Mouse (Mus musculus): ENCODE data around the gene Rbm20. TPM values are rescaled to one million over a fixed set of nuclear protein-coding genes. Genes with fewer than 3 reads are reported as not detected.

Gene Rbm20
- 2.9 and 3.4 TPM in 2 replicates for total RNA-seq (2014; rRNA removed)
- 1.1 and 1.4 TPM in 2 replicates for polyA plus RNA-seq (2015; fragmentation: Nextera tagmentation; extraction: Ambion mirVana)

DNA sequence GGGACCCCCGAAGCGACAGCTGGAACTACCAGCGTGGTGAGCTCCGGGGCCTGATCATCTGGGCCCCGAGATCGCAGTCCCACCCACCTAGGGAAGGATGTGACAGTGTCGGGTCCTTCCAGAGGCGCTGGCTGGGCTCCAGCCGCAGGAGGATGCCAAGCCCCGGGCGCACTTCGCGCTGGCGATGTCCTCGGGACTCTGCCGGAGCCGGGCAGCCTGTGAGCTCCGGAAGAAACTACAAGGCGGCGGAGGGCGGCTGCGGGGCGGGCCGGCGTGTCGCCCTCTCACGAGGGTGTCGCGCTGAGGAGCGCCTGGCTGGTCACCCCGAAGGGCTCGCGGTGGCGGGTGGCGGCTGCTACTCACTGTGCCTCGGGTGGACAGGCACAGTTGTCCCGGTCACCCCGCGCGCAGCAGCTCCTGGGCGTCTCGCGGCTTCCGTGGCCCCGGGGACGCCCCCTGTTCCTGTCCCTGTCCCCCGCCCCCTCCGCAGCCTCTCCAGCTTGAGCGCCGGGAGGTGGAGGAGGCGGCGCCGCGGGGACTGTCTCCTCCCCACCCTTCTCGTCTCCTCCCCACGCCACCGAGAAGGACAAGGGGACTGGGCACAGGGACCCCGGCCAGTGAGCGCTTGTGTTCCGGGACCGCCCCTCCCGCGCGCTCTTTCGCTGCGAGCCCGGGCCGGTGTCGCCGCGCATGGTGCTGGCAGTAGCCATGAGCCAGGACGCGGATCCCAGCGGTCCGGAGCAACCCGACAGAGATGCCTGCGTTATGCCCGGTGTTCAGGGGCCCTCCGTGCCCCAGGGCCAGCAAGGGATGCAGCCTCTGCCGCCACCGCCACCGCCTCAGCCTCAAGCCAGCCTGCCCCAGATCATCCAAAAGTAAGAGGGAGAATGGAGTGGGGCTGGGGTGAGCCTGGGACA lies at the start of gene Rbm20:
Gene Rbm20, plus strand, starts transcription at position 589 of the 917 bp plus-strand sequence.
- H3K4me2 ChIP-seq (ENCODE audit: low read depth), result peak within 1 kb of the TSS; percentile 100
- no peaks in the 10 kb centered on the region for H3K9me3 ChIP-seq (ENCODE audit: low read length)
- H3K4me3 ChIP-seq (ENCODE audit: low read depth, low read length), result peak within 1 kb of the TSS; percentile 61
- 2% methylated on average over 70 of the region's 82 CpGs for WGBS
- H3K4me1 ChIP-seq (ENCODE audit: insufficient read depth), result peaks cover 7% of the 10 kb centered on the region; the same call in 1 of the 2 replicates
- no peak for TF ChIP-seq CTCF (IDR thresholded peaks at IDR 0.05; ENCODE audit: low read depth)
- peak within 1 kb of the TSS; percentile 51 for H3K9ac ChIP-seq
- peak; percentile 81 for ATAC-seq
- peaks cover 18% of the 10 kb centered on the region; the same call in 1 of the 2 replicates for H3K27me3 ChIP-seq (ENCODE audit: insufficient read depth, low read length)
- no peaks in the 10 kb centered on the region for H3K36me3 ChIP-seq (ENCODE audit: insufficient read depth)
- no peak within 1 kb of the TSS for H3K27ac ChIP-seq (ENCODE audit: low read depth, low read length)
- DNase-seq, result peak; percentile 49

DNA sequence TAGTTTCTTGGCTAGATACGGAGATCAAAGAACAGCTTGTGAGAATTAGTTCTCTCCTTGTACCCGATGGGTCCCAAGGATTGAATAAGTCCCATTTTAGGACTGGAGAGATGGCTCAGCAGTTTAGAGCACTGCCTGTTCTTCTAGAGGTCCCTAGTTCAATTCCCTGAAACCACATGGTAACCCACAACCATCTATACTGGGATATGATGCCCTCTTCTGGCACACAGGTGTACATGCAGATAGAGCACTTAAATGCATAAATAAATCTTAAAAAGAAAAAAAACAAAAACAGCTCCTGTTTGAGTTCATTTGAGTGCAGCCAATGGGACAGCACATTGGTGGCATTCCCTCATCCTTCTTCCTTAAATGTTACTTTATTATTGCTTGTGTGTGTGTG lies 39.1 kb upstream of the Rbm20 start:
- Histone ChIP-seq H3K27me3 (ENCODE audit: insufficient read depth, low read length) (no peaks in the 10 kb centered on the region), H3K27ac (ENCODE audit: low read depth, low read length) (no peak overlapping the region), H3K36me3 (ENCODE audit: insufficient read depth) (peaks cover 67% of the 10 kb centered on the region), H3K4me3 (ENCODE audit: low read depth, low read length) (no peak overlapping the region), H3K9ac (no peak overlapping the region), H3K4me1 (ENCODE audit: insufficient read depth) (no peaks in the 10 kb centered on the region), H3K4me2 (ENCODE audit: low read depth) (no peak overlapping the region), H3K9me3 (ENCODE audit: low read length) (no peaks in the 10 kb centered on the region)
- peak; percentile 50 for TF ChIP-seq CTCF (IDR thresholded peaks at IDR 0.05; ENCODE audit: low read depth)
- ATAC-seq (no peak), DNase-seq (no peak)
- 91% methylated on average over 2 of the region's 2 CpGs for WGBS

DNA sequence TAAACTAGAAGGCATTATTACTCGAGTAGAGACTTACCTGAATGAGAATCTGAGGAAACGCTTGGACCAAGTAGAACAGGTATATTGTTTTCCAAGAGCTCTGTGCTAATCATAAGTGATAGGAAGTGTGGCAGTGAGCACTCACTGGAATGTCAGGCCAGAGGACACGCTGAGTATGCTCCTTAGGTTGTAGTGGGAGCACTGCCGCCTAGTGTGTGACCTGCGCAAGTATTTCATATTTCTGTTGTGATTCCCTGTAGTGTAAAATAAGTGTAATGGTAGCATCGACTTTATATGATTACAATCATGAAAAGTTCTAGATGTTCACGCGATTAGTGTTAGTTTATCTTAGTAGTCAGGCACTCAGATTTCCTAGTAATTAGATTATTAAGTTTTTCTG lies 38.4 kb upstream of the Rbm20 start:
- DNase-seq, result no peak

DNA sequence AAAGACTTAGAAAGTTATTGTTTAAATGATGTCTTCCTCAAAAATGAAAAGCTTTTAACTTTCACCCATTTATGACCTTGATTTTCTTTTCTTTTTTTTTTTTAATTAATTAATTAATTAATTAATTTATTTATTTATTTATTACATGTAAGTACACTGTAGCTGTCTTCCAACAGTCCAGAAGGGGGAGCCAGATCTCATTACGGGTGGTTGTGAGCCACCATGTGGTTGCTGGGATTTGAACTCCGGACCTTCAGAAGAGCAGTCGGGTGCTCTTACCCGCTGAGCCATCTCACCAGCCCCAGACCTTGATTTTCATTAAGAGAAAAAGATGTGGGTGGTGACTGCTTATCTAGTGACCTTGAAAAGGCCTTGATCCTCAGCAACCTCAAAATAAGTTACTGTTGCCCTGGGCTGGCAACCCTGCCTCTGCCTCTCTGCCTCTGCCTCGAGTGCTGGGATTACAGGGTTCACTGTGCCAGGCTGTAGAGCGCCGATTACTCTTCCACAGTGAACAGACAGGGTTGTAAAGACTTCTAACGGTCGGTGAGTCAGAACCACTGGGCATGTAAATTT lies 33.0 kb upstream of the Rbm20 start:
- H3K27me3 ChIP-seq (ENCODE audit: insufficient read depth, low read length), result no peaks in the 10 kb centered on the region
- H3K4me1 ChIP-seq (ENCODE audit: insufficient read depth), result no peaks in the 10 kb centered on the region
- WGBS, result 88% methylated on average over 9 of the region's 9 CpGs
- H3K9ac ChIP-seq, result no peak overlapping the region
- ATAC-seq (no peak), DNase-seq (no peak)
- no peak overlapping the region for H3K27ac ChIP-seq (ENCODE audit: low read depth, low read length)
- peaks cover 51% of the 10 kb centered on the region for H3K36me3 ChIP-seq (ENCODE audit: insufficient read depth)
- H3K4me2 ChIP-seq (ENCODE audit: low read depth), result no peak overlapping the region
- no peaks in the 10 kb centered on the region for H3K9me3 ChIP-seq (ENCODE audit: low read length)
- TF ChIP-seq CTCF (IDR thresholded peaks at IDR 0.05; ENCODE audit: low read depth), result no peak
- H3K4me3 ChIP-seq (ENCODE audit: low read depth, low read length), result no peak overlapping the region

More for the DNA sequence above, 38.4 kb upstream of the Rbm20 start:
- H3K4me1 ChIP-seq (ENCODE audit: insufficient read depth), result no peaks in the 10 kb centered on the region
- H3K27ac ChIP-seq (ENCODE audit: low read depth, low read length), result no peak overlapping the region
- no peak for TF ChIP-seq CTCF (IDR thresholded peaks at IDR 0.05; ENCODE audit: low read depth)
- no peaks in the 10 kb centered on the region for H3K27me3 ChIP-seq (ENCODE audit: insufficient read depth, low read length)
- no peaks in the 10 kb centered on the region for H3K9me3 ChIP-seq (ENCODE audit: low read length)
- no peak overlapping the region for H3K4me3 ChIP-seq (ENCODE audit: low read depth, low read length)
- H3K4me2 ChIP-seq (ENCODE audit: low read depth), result no peak overlapping the region
- no peak overlapping the region for H3K9ac ChIP-seq
- 91% methylated on average over 8 of the region's 8 CpGs for WGBS
- peaks cover 64% of the 10 kb centered on the region for H3K36me3 ChIP-seq (ENCODE audit: insufficient read depth)
- ATAC-seq, result no peak

DNA sequence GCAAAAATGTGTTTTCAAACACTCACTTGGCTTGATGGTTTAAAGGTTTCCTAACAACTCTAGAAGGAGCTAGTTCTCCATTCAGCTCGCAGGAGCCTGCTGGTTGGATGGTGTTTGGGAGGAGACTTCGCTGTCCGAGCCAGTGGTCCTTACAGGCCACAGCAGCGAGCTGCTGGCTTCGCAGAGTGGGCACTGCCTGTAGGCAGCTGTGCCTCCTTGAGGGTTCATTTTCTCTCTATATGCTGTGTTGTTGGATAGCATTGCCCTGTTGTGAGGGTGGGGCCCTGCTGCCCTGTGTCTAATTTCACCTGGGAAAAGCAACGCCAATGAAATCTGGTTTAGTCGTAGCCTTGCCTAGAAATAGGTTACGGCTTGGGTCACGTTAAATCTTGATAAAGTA lies 29.8 kb upstream of the Rbm20 start:
- Histone ChIP-seq H3K27ac (ENCODE audit: low read depth, low read length) (no peak overlapping the region), H3K9me3 (ENCODE audit: low read length) (no peaks in the 10 kb centered on the region), H3K4me3 (ENCODE audit: low read depth, low read length) (no peak overlapping the region), H3K27me3 (ENCODE audit: insufficient read depth, low read length) (no peaks in the 10 kb centered on the region), H3K9ac (no peak overlapping the region), H3K4me1 (ENCODE audit: insufficient read depth) (no peaks in the 10 kb centered on the region), H3K36me3 (ENCODE audit: insufficient read depth) (peaks cover 26% of the 10 kb centered on the region), H3K4me2 (ENCODE audit: low read depth) (no peak overlapping the region)
- WGBS, result 89% methylated on average over 9 of the region's 9 CpGs
- ATAC-seq (no peak), DNase-seq (no peak)
- TF ChIP-seq CTCF (IDR thresholded peaks at IDR 0.05; ENCODE audit: low read depth), result no peak

DNA sequence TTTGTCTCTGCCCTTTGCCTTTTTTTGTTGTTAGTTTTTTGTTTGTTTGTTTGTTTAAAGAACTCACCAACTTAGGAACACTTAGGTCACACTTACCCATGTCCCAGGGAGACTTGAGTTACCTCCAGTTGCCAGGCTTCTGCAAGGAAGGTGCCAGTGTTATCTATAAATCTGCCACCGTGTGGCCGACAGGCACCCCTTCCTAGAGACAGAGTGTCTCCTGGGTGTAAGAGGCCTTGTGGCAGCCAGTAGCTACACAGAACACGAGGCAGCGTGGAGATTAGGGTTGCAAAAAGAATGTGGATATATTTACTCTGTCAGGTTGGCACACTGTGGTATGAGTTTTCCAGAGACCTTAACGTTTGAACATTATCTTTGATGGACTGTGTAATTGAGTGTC lies 29.1 kb upstream of the Rbm20 start:
- DNase-seq, result no peak
- ATAC-seq, result peak; percentile 21
- Histone ChIP-seq H3K27me3 (ENCODE audit: insufficient read depth, low read length) (no peaks in the 10 kb centered on the region), H3K36me3 (ENCODE audit: insufficient read depth) (peaks cover 24% of the 10 kb centered on the region), H3K9ac (no peak overlapping the region), H3K9me3 (ENCODE audit: low read length) (no peaks in the 10 kb centered on the region), H3K4me2 (ENCODE audit: low read depth) (no peak overlapping the region), H3K4me3 (ENCODE audit: low read depth, low read length) (no peak overlapping the region), H3K4me1 (ENCODE audit: insufficient read depth) (no peaks in the 10 kb centered on the region), H3K27ac (ENCODE audit: low read depth, low read length) (no peak overlapping the region)
- peak; percentile 8; the same call in 1 of the 2 replicates for TF ChIP-seq CTCF (IDR thresholded peaks at IDR 0.05; ENCODE audit: low read depth)
- WGBS, result 41% methylated on average over 5 of the region's 5 CpGs

DNA sequence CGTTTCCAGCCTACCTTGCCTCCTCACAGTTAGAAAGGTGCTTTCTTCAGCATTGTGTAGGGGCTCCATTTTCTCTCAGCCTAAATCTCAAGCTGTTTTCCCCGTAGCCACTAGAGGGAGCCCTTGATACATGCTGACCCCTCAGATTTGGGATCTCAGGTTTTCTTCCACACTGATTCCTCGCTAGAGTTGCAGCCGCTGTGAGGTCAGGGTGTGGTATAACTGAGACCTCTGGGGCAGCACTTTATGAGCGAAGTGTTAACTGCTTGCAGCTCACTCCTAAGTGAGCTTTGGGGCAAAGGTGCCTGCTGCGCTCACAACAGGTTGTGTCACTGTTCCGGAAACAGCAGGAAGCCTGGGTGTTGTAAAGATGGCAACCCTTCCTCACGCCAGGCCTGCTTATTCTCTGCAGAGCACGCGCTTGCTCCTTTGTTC lies 28.3 kb upstream of the Rbm20 start:
- Histone ChIP-seq H3K4me1 (ENCODE audit: insufficient read depth) (no peaks in the 10 kb centered on the region), H3K4me2 (ENCODE audit: low read depth) (no peak overlapping the region; the same call in 1 of the 2 replicates), H3K9me3 (ENCODE audit: low read length) (no peaks in the 10 kb centered on the region), H3K9ac (no peak overlapping the region), H3K4me3 (ENCODE audit: low read depth, low read length) (no peak overlapping the region), H3K36me3 (ENCODE audit: insufficient read depth) (peaks cover 21% of the 10 kb centered on the region), H3K27me3 (ENCODE audit: insufficient read depth, low read length) (no peaks in the 10 kb centered on the region), H3K27ac (ENCODE audit: low read depth, low read length) (no peak overlapping the region)
- DNase-seq, result peak; percentile 90
- WGBS, result 32% methylated on average over 10 of the region's 10 CpGs
- ATAC-seq, result peak; percentile 79
- TF ChIP-seq CTCF (IDR thresholded peaks at IDR 0.05; ENCODE audit: low read depth), result peak; percentile 98

Data from forebrain, postnatal 0 days (tissue).